Mouse (Mus musculus) lung, adult 2 months (tissue): Measurements from ENCODE around the gene Mroh2a. TPM values are rescaled to one million over a fixed set of nuclear protein-coding genes. Genes with fewer than 3 reads are reported as not detected.

ENCODE experiments used
- DNase-seq: peaks from one replicate; pipeline ENCODE4 v3.0.0; 2022
- H3K4me1 ChIP-seq: fragments of 200-500 bp; 2 replicates; pipeline ENCODE4 v1.6.1; 2011; ENCODE audit warnings: low read length; ENCODE audit not compliant: control insufficient read depth, insufficient read depth
- H3K4me3 ChIP-seq: fragments of 200-500 bp; replicated peaks from 2 replicates; pipeline ENCODE3; 2011; ENCODE audit warnings: low read depth, mild to moderate bottlenecking, control low read depth, low read length; ENCODE audit errors: extremely low read depth
- CTCF ChIP-seq: fragments of 200-500 bp; IDR thresholded peaks from 2 replicates; pipeline ENCODE4 v1.5.1; 2011; ENCODE audit warnings: mild to moderate bottlenecking, low read length, control low read depth; ENCODE audit not compliant: insufficient read depth
- POLR2A ChIP-seq: fragments of 200-500 bp; IDR thresholded peaks from 2 replicates; pipeline ENCODE4 v1.6.1; 2011; ENCODE audit warnings: low read depth, mild to moderate bottlenecking, control low read depth, low read length, borderline replicate concordance; ENCODE audit errors: extremely low read depth
- WGBS: fragments of 180-500 bp; shearing (Covaris S2); methylation state at CpG from one replicate; pipeline ENCODE4 v1.1.7; 2018; 5-methylcytosine and 5-hydroxymethylcytosine counted together
- polyA plus RNA-seq: library from polyadenylated mRNA; depleted of rRNA; stranded (reverse); fragments of >200 nt; gene quantifications from 2 replicates; pipeline ENCODE4 v1.2.3, GENCODE M21; 2012; rRNA removed

Mroh2a gene
- polyA plus RNA-seq, 1 experiment, result 0.20 TPM

GRCm38 (mm10) chr1:88304261-88304985 lies 77.6 kb downstream of the Mroh2a start:
- 57% methylated on average over 8 of the region's 8 CpGs for WGBS
- H3K4me1 ChIP-seq, result no peaks in the 10 kb centered on the region
- TF ChIP-seq CTCF (no peak), POLR2A (no peak)
- no peak overlapping the region for H3K4me3 ChIP-seq
- DNase-seq, result no peak

GRCm38 (mm10) chr1:88305018-88305795 lies 78.4 kb downstream of the Mroh2a start:
- no peak for DNase-seq
- no peak overlapping the region for H3K4me3 ChIP-seq
- no peaks in the 10 kb centered on the region for H3K4me1 ChIP-seq
- WGBS, result 35% methylated on average over 6 of the region's 6 CpGs
- TF ChIP-seq POLR2A (no peak), CTCF (no peak)

- no peaks in the 10 kb centered on the region for H3K4me1 ChIP-seq
- H3K4me3 ChIP-seq, result no peak overlapping the region
- TF ChIP-seq POLR2A (no peak), CTCF (no peak)
- 50% methylated on average over 1 of the region's 1 CpGs for WGBS
- DNase-seq, result no peak
Measured at GRCm38 (mm10) chr1:88306543-88306942, 79.8 kb downstream of the Mroh2a start.

- H3K4me3 ChIP-seq, result no peak overlapping the region
- 64% methylated on average over 12 of the region's 12 CpGs for WGBS
- DNase-seq, result no peak
- TF ChIP-seq CTCF, result no peak
- TF ChIP-seq POLR2A, result no peak
- H3K4me1 ChIP-seq, result no peaks in the 10 kb centered on the region
Measured at GRCm38 (mm10) chr1:88307180-88307579, 80.4 kb downstream of the Mroh2a start.

DNA sequence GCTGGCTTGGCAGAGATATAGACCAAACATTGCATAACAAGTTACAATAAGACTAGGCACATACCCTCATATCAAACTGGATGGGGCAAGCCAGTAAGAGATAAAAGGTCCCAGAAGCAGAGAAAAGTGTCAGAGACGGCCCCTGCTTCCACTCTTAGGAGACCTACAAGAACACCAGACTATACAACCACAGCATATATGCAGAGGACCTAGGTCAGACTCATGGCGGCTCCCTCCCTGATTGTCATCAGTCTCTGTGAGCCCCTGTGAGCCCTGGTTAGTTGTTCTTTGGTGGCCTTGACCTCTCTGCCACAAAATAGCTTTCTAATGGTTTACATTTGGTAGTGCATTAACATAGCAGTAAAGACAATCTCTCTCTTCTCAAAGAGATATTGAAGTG lies 82.2 kb downstream of the Mroh2a start:
- Histone ChIP-seq H3K4me1 (no peaks in the 10 kb centered on the region), H3K4me3 (no peak overlapping the region)
- 44% methylated on average over 2 of the region's 2 CpGs for WGBS
- no peak for DNase-seq
- TF ChIP-seq POLR2A (no peak), CTCF (no peak)

GRCm38 (mm10) chr1:88309905-88310304 lies 83.1 kb downstream of the Mroh2a start:
- no peak overlapping the region for H3K4me3 ChIP-seq
- 42% methylated on average over 3 of the region's 3 CpGs for WGBS
- DNase-seq, result no peak
- TF ChIP-seq POLR2A (no peak), CTCF (no peak)
- no peaks in the 10 kb centered on the region for H3K4me1 ChIP-seq

GRCm38 (mm10) chr1:88310349-88310748 lies 83.6 kb downstream of the Mroh2a start:
- Histone ChIP-seq H3K4me1 (no peaks in the 10 kb centered on the region), H3K4me3 (no peak overlapping the region)
- WGBS, result 65% methylated on average over 3 of the region's 3 CpGs
- no peak for DNase-seq
- TF ChIP-seq CTCF, result no peak
- TF ChIP-seq POLR2A, result no peak

Other genes starting within 250 kb of the Mroh2a start
- 6.3 and 9.9 TPM in 2 replicates for gene Usp40, start 218.4 kb upstream of the Mroh2a start, polyA plus RNA-seq
- not detected in 2 replicates for gene Ugt1a10, start 171.6 kb upstream of the Mroh2a start, polyA plus RNA-seq
- 0.09 TPM in 1 of 2 replicates, not detected in the other for gene Ugt1a9, start 156.2 kb upstream of the Mroh2a start, polyA plus RNA-seq
- not detected in 2 replicates for gene Ugt1a8, start 139.2 kb upstream of the Mroh2a start, polyA plus RNA-seq
- gene Ugt1a7c, start 131.9 kb upstream of the Mroh2a start, polyA plus RNA-seq, result 4.8 and 6.1 TPM in 2 replicates
- 2.4 and 2.9 TPM in 2 replicates for gene Ugt1a6b, start 123.7 kb upstream of the Mroh2a start, polyA plus RNA-seq
- gene Ugt1a6a, start 92.2 kb upstream of the Mroh2a start, polyA plus RNA-seq, result 34.5 and 45.3 TPM in 2 replicates
- gene Ugt1a5, start 61.0 kb upstream of the Mroh2a start, polyA plus RNA-seq, result 0.06 and 0.36 TPM in 2 replicates
- 0.11 and 0.12 TPM in 2 replicates for gene Ugt1a2, start 26.4 kb upstream of the Mroh2a start, polyA plus RNA-seq
- gene Dnajb3, start 21.2 kb upstream of the Mroh2a start, polyA plus RNA-seq, result 1.3 and 1.8 TPM in 2 replicates
- 0.11 and 1.3 TPM in 2 replicates for gene Ugt1a1, start 15.0 kb upstream of the Mroh2a start, polyA plus RNA-seq
- 29.4 and 32.1 TPM in 2 replicates for gene Hjurp, start 50.6 kb downstream of the Mroh2a start, polyA plus RNA-seq
- not detected in 2 replicates for gene Trpm8, start 50.7 kb downstream of the Mroh2a start, polyA plus RNA-seq
- 0.18 TPM in 1 of 2 replicates, not detected in the other for gene Spp2, start 180.0 kb downstream of the Mroh2a start, polyA plus RNA-seq